Mouse (Mus musculus) neural tube, embryonic 13.5 days (tissue): ENCODE data around the gene Brd3. TPM values are rescaled to one million over a fixed set of nuclear protein-coding genes. Genes with fewer than 3 reads are reported as not detected.
A peak's percentile ranks its signal among the peaks of the same experiment; 100 is the strongest.

Experiments
- ATAC-seq: fragments of 200-750 bp; cut with Nextera tagmentation; 2 replicates; pipeline ENCODE4 v1.8.0; 2017; ENCODE audit warnings: low read depth, mild to moderate bottlenecking, moderate TSS enrichment, moderate library complexity
- H3K27ac ChIP-seq: fragments of 300-500 bp; sonication (generic); replicated peaks from 2 replicates; pipeline ENCODE4 v1.5.1; 2015; ENCODE audit warnings: moderate library complexity, mild to moderate bottlenecking, inconsistent platforms
- H3K27me3 ChIP-seq: fragments of 300-500 bp; sonication (generic); 2 replicates; pipeline ENCODE4 v1.6.1; 2015; ENCODE audit warnings: mild to moderate bottlenecking, inconsistent platforms
- H3K36me3 ChIP-seq: fragments of 300-500 bp; sonication (generic); 2 replicates; pipeline ENCODE4 v1.6.1; 2015; ENCODE audit warnings: mild to moderate bottlenecking, inconsistent platforms
- H3K4me1 ChIP-seq: fragments of 300-500 bp; sonication (generic); replicated peaks from 2 replicates; pipeline ENCODE4 v1.6.1; 2015; ENCODE audit warnings: inconsistent platforms
- H3K4me2 ChIP-seq: fragments of 300-500 bp; sonication (generic); 2 replicates; pipeline ENCODE4 v1.6.1; 2015; ENCODE audit warnings: inconsistent platforms, mild to moderate bottlenecking, moderate library complexity
- H3K4me3 ChIP-seq: fragments of 300-500 bp; sonication (generic); 2 replicates; pipeline ENCODE4 v1.5.1; 2015; ENCODE audit warnings: mild to moderate bottlenecking, inconsistent platforms
- H3K9ac ChIP-seq: fragments of 300-500 bp; sonication (generic); 2 replicates; pipeline ENCODE4 v1.6.1; 2015; ENCODE audit warnings: moderate library complexity, mild to moderate bottlenecking, inconsistent platforms
- H3K9me3 ChIP-seq: fragments of 300-500 bp; sonication (generic); 2 replicates; pipeline ENCODE4 v1.6.1; 2016; ENCODE audit warnings: inconsistent platforms
- WGBS: fragments of 180-500 bp; shearing (Covaris S2); methylation state at CpG from one replicate; pipeline ENCODE4 v1.1.7; 2015; 5-methylcytosine and 5-hydroxymethylcytosine counted together
- polyA plus RNA-seq: library from polyadenylated mRNA; unstranded; fragments of >200 nt; fragmentation: Nextera tagmentation; extraction: Ambion mirVana; gene quantifications from 2 replicates; pipeline ENCODE4 v1.2.1, GENCODE M21; 2015

Gene Brd3
- polyA plus RNA-seq, 1 experiment from 2014 or later, result 144 TPM

GRCm38 (mm10) chr2:27461881-27462660 lies 45.4 kb downstream of the Brd3 start:
- H3K4me3 ChIP-seq, result no peak overlapping the region
- no peaks in the 10 kb centered on the region for H3K9me3 ChIP-seq
- peaks cover 7% of the 10 kb centered on the region for H3K4me1 ChIP-seq
- WGBS, result 89% methylated on average over 4 of the region's 4 CpGs
- H3K36me3 ChIP-seq, result peaks cover 79% of the 10 kb centered on the region
- no peak overlapping the region for H3K27ac ChIP-seq
- no peaks in the 10 kb centered on the region for H3K27me3 ChIP-seq
- ATAC-seq, result no peak
- H3K9ac ChIP-seq, result no peak overlapping the region
- no peak overlapping the region for H3K4me2 ChIP-seq

- no peak overlapping the region for H3K27ac ChIP-seq
- WGBS, result 68% methylated on average over 9 of the region's 9 CpGs
- ATAC-seq, result no peak
Measured at GRCm38 (mm10) chr2:27460651-27461050, 46.8 kb downstream of the Brd3 start.

GRCm38 (mm10) chr2:27460163-27460562 lies 47.3 kb downstream of the Brd3 start:
- H3K27ac ChIP-seq, result no peak overlapping the region
- WGBS, result 88% methylated on average over 5 of the region's 5 CpGs
- no peaks in the 10 kb centered on the region for H3K4me1 ChIP-seq
- no peaks in the 10 kb centered on the region for H3K9me3 ChIP-seq
- no peak overlapping the region for H3K4me2 ChIP-seq
- H3K4me3 ChIP-seq, result no peak overlapping the region
- no peak for ATAC-seq
- peaks cover 89% of the 10 kb centered on the region for H3K36me3 ChIP-seq
- no peaks in the 10 kb centered on the region for H3K27me3 ChIP-seq
- no peak overlapping the region for H3K9ac ChIP-seq

More at GRCm38 (mm10) chr2:27460651-27461050, 46.8 kb downstream of the Brd3 start:
- Histone ChIP-seq H3K9ac (no peak overlapping the region), H3K4me3 (no peak overlapping the region), H3K27me3 (no peaks in the 10 kb centered on the region), H3K9me3 (no peaks in the 10 kb centered on the region), H3K4me2 (no peak overlapping the region), H3K4me1 (no peaks in the 10 kb centered on the region), H3K36me3 (peaks cover 85% of the 10 kb centered on the region)

GRCm38 (mm10) chr2:27459735-27460134 lies 47.7 kb downstream of the Brd3 start:
- Histone ChIP-seq H3K4me1 (no peaks in the 10 kb centered on the region), H3K4me2 (no peak overlapping the region), H3K9me3 (no peaks in the 10 kb centered on the region), H3K27me3 (no peaks in the 10 kb centered on the region), H3K27ac (no peak overlapping the region), H3K9ac (no peak overlapping the region), H3K4me3 (no peak overlapping the region), H3K36me3 (peaks cover 93% of the 10 kb centered on the region)
- no peak for ATAC-seq
- 85% methylated on average over 7 of the region's 7 CpGs for WGBS

- Histone ChIP-seq H3K9ac (no peak overlapping the region), H3K4me2 (no peak overlapping the region), H3K4me3 (no peak overlapping the region), H3K9me3 (no peaks in the 10 kb centered on the region), H3K36me3 (peaks cover 100% of the 10 kb centered on the region), H3K27me3 (no peaks in the 10 kb centered on the region), H3K27ac (no peak overlapping the region), H3K4me1 (no peaks in the 10 kb centered on the region)
- 93% methylated on average over 14 of the region's 14 CpGs for WGBS
- ATAC-seq, result no peak
Measured at GRCm38 (mm10) chr2:27450226-27450625, 57.2 kb downstream of the Brd3 start.

GRCm38 (mm10) chr2:27447782-27448181 lies 59.7 kb downstream of the Brd3 start:
- 90% methylated on average over 5 of the region's 5 CpGs for WGBS
- ATAC-seq, result no peak
- Histone ChIP-seq H3K36me3 (peaks cover 85% of the 10 kb centered on the region), H3K4me2 (no peak overlapping the region), H3K27ac (no peak overlapping the region), H3K4me3 (no peak overlapping the region), H3K4me1 (peaks cover 16% of the 10 kb centered on the region), H3K27me3 (no peaks in the 10 kb centered on the region), H3K9ac (no peak overlapping the region), H3K9me3 (no peaks in the 10 kb centered on the region)

- Histone ChIP-seq H3K9me3 (no peaks in the 10 kb centered on the region), H3K27me3 (no peaks in the 10 kb centered on the region), H3K4me1 (peaks cover 20% of the 10 kb centered on the region), H3K4me3 (no peak overlapping the region), H3K27ac (no peak overlapping the region), H3K4me2 (no peak overlapping the region), H3K9ac (no peak overlapping the region), H3K36me3 (peaks cover 76% of the 10 kb centered on the region)
- no peak for ATAC-seq
- WGBS, result 94% methylated on average over 8 of the region's 8 CpGs
Measured at GRCm38 (mm10) chr2:27446812-27447211, 60.6 kb downstream of the Brd3 start.

GRCm38 (mm10) chr2:27445910-27446309 lies 61.6 kb downstream of the Brd3 start:
- Histone ChIP-seq H3K4me3 (no peak overlapping the region), H3K27me3 (no peaks in the 10 kb centered on the region), H3K9ac (no peak overlapping the region), H3K4me2 (no peak overlapping the region), H3K27ac (no peak overlapping the region), H3K9me3 (no peaks in the 10 kb centered on the region), H3K36me3 (peaks cover 67% of the 10 kb centered on the region), H3K4me1 (peaks cover 22% of the 10 kb centered on the region)
- 93% methylated on average over 3 of the region's 3 CpGs for WGBS
- ATAC-seq, result no peak

GRCm38 (mm10) chr2:27443450-27443708 lies 64.1 kb downstream of the Brd3 start:
- Histone ChIP-seq H3K36me3 (peaks cover 41% of the 10 kb centered on the region), H3K27ac (peak overlapping the region; percentile 79), H3K9me3 (no peaks in the 10 kb centered on the region), H3K27me3 (no peaks in the 10 kb centered on the region), H3K4me3 (peak overlapping the region; percentile 60), H3K4me2 (peak overlapping the region; percentile 79), H3K9ac (peak overlapping the region; percentile 78), H3K4me1 (peaks cover 22% of the 10 kb centered on the region)
- 73% methylated on average over 5 of the region's 5 CpGs for WGBS
- ATAC-seq, result no peak

- H3K4me3 ChIP-seq, result peak overlapping the region; percentile 60
- ATAC-seq, result peak; percentile 69
Measured at GRCm38 (mm10) chr2:27442708-27443449, 64.6 kb downstream of the Brd3 start.

GRCm38 (mm10) chr2:27441767-27442707 lies 65.4 kb downstream of the Brd3 start, which contains the start of gene Brd3os:
Gene Brd3os, plus strand, starts transcription at chr2:27442324.
- WGBS, result 1% methylated on average over 36 of the region's 36 CpGs
- H3K9ac ChIP-seq, result peak within 1 kb of the TSS; percentile 78
- no peaks in the 10 kb centered on the region for H3K9me3 ChIP-seq
- H3K4me3 ChIP-seq, result peak within 1 kb of the TSS; percentile 60
- peak within 1 kb of the TSS; percentile 79 for H3K4me2 ChIP-seq
- peak; percentile 91 for ATAC-seq
- H3K4me1 ChIP-seq, result peaks cover 22% of the 10 kb centered on the region
- H3K36me3 ChIP-seq, result peaks cover 28% of the 10 kb centered on the region
- H3K27ac ChIP-seq, result peak within 1 kb of the TSS; percentile 84
- no peaks in the 10 kb centered on the region for H3K27me3 ChIP-seq

More at GRCm38 (mm10) chr2:27442708-27443449, 64.6 kb downstream of the Brd3 start:
- H3K4me1 ChIP-seq, result peaks cover 22% of the 10 kb centered on the region
- H3K4me2 ChIP-seq, result peak overlapping the region; percentile 79
- H3K27me3 ChIP-seq, result no peaks in the 10 kb centered on the region
- H3K9ac ChIP-seq, result peak overlapping the region; percentile 78
- no peaks in the 10 kb centered on the region for H3K9me3 ChIP-seq
- WGBS, result 34% methylated on average over 20 of the region's 20 CpGs
- peaks cover 36% of the 10 kb centered on the region for H3K36me3 ChIP-seq
- peak overlapping the region; percentile 79 for H3K27ac ChIP-seq

- no peak overlapping the region for H3K9ac ChIP-seq
- ATAC-seq, result no peak
- H3K36me3 ChIP-seq, result no peaks in the 10 kb centered on the region
- 21% methylated on average over 11 of the region's 11 CpGs for WGBS
- no peak overlapping the region for H3K4me3 ChIP-seq
- H3K4me2 ChIP-seq, result no peak overlapping the region
- H3K9me3 ChIP-seq, result no peaks in the 10 kb centered on the region
- no peak overlapping the region for H3K27ac ChIP-seq
- H3K4me1 ChIP-seq, result peaks cover 10% of the 10 kb centered on the region
- no peaks in the 10 kb centered on the region for H3K27me3 ChIP-seq
Measured at GRCm38 (mm10) chr2:27438281-27438680, 69.2 kb downstream of the Brd3 start.
